Mouse (Mus musculus) erythroid progenitor cell, adult 5-6 weeks (primary cell): ENCODE measurements around the gene Pcbp3. TPM values are rescaled to one million over a fixed set of nuclear protein-coding genes. Genes with fewer than 3 reads are reported as not detected.

Experiments
- ATAC-seq: replicated peaks from 2 replicates; pipeline ENCODE4 v1.8.0; 2016; ENCODE audit warnings: moderate number of reproducible peaks, mild to moderate bottlenecking, moderate TSS enrichment, inconsistent platforms; ENCODE audit not compliant: poor library complexity, low FRiP score, severe bottlenecking
- total RNA-seq, 2 experiments: library from RNA; stranded (forward) in 1 of 2; stranded (reverse) in 1 of 2; fragments of 150-400 nt in 1 of 2; fragments of 186-747, 209-891 nt in 1 of 2; gene quantifications; 2 replicates each; pipeline versions ENCODE4 v1.2.3 to v1.2.4; 2015 to 2017; ENCODE audit warnings: low replicate concordance in 2 of 2

Gene Pcbp3
- total RNA-seq, 2 experiments from 2014 or later, result 2.9 TPM; not detected in 1

DNA sequence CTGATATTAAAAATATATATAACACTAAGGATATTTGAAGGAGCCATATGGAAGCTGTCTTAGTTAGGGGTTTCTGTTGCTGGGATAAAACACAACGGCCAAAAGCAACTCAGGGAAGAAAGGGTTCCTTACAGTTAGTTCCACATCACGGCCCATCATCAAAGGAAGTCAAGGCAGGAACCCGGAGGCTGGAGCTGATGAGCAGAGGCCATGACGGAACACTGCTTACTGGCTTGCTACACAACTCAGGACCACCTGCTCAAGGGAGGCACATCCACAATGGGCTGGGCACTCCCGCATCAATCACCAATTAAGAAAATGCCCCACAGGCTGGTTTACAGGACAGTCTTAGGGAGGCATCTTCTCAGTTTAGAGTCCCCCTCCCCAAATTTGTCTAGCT lies 26.9 kb downstream of the Pcbp3 start:
- ATAC-seq, result no peak

DNA sequence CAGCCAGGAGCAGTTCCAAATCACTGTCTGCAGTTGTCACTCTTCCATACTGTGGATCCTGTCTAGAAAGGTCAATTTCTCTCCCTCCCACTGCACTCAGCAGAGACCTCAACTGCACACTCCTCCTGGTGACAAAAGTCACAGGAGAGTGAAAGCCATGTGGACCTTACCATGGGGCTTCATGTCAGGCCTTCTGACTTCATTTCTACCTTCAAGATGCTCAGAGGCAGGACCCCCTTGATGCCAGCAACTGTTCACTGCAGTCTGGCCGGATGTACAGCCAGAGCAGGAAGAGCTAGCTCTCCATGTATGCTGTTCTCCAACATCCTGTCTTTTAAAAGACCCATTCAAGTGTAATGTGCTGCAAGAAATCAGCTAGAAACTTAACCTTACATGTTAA lies 29.9 kb downstream of the Pcbp3 start:
- no peak for ATAC-seq

DNA sequence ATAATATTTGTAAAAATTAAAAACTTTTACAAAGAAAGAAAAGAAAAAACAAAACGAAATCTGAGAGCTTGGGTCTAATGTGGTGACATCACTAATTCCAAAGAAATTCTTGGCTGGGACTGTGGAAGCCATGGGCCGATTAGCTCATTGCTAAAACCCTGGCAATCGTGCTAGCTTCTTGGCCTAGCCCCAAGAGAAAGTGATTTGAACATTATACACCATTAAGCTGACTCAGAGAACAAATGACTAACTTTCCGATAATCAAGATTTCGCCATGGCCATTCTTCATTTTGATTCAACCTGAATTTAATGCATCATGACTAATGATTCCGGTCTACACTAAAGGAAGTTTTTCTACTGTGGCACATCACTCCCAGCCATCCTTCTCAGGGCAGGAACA lies 30.6 kb downstream of the Pcbp3 start:
- no peak for ATAC-seq

DNA sequence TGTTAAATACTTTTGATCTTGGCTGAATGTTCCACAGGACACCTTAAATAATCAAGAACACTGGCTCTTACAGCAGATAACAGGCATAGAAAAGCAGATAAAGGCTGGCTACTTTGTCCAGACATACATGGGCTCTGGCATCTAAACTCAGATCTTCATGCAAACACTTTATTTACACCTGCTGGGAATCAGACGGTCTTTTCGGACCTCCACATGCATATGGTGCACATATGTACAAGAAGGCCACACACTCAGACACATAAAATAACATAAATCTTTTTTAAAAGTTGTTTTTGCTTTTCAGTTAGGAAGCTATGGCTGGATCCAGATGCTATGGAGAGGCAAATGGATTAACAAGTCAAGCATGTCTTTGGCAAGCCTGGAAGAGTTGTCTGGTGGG lies 37.2 kb downstream of the Pcbp3 start:
- ATAC-seq, result no peak

DNA sequence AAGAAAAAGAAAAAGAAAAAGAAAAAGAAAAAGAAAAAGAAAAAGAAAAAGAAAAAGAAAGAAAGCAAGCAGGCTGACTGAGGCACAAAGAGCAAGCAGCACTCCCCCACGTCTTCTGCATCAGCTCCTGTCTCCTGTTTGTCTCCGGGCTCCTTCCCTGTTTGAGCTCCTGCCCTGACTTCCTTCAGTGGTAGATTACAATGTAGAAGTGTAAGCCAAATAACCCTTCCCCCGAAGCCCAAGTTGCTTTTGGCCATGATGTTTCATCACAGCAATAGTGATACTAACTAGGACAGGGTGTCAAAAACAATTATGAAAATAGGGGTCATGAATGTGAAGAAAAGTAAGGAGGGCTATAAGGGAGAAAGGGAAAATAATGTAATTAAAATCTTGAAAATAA lies 43.6 kb downstream of the Pcbp3 start:
- ATAC-seq, result no peak

DNA sequence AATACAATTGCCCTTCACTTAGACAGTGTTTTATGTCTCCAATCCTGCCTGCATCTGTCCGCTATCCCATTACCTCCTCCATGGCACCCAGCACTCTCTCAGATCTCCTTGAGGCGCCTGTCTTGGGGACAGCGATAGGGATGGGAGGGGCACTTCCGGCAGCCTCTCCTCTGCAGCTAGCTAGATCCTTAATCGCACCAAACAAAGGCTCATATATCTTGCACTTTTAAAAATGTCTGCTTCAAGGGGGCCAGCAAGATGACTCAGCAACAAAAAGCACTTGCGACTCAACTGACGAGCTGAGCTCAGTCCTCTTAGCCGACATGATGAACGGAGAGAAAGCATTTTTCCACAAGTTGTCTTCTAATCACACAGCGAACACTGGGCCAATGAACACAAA lies 55.3 kb downstream of the Pcbp3 start:
- 0 out of 2 replicates have a peak, but pooled peaks have one; percentile 41 for ATAC-seq

DNA sequence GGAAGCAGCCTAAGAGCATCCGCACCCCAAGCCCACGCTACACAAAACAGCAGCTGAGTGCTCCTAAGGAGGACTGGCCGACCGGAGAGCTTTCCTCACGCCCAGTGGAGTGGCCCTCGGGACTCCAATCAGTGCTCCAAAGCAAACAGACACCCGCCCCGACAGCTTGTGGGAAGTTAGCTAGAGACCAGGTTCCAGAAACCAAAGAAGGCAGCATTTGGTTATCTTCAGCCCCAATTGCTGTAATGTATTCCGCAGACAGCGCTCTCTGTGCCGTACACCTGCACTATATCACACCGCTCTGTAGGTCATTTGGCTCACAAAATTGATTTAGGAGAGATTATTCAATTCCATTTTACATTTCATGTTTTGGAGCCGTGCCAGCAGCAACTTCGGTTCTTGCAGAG lies 55.7 kb downstream of the Pcbp3 start:
- ATAC-seq, result no peak

DNA sequence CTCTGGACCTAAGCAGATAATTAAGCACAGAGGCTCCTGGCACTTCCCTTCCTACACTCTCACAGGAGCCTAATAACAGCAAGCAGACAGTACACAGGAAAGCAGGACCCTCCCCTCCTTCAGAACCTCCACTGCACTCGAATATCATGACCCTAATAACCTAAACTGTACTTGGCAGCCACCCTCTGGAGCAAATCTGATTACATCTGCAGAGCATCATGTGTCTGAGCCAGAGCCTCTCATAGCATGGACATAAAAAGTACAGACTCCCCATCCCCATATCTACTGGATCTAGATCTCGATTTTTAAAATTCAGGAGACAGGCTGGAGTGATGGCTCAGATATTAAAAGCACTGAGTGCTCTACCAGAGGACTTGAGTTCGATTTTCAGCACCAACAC lies 58.0 kb downstream of the Pcbp3 start:
- no peak for ATAC-seq

DNA sequence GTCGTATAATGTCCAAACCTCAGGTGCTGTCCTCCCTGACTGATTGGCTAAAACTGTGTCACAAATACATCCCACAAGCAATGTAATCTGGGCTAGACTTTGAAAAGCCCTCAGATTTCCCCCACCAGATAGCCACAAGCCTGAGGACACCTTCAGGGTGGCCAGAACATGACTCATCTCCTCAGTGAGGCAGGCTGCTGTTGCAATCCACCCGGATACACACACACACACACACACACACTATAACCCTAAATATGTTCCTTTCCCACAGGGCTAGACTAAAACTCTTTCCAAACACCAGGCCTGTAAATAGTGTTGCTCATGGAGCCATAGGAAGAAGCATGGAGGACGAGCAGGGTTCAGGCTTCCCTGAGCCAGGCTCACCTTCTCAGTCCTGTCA lies 58.6 kb downstream of the Pcbp3 start:
- no peak for ATAC-seq

DNA sequence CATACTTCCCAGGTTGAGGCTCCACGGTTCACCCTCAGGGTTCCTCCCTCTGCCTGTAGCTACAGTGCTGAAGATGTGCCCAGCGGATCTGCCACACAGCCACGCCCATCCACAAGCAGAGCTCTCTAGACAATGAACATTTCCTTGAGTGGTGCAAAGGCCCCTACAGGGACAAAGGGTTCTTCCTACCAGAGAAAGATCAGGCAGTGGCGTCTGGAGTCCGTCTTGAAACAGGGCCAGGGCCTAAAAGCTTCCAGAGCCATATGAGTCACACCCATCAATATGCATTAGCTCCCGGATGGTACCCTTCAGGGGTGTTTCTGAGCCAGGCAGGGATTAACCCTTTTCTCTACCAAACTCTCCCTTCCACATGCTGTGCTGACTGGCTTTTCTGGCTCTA lies 59.1 kb downstream of the Pcbp3 start:
- ATAC-seq, result no peak

DNA sequence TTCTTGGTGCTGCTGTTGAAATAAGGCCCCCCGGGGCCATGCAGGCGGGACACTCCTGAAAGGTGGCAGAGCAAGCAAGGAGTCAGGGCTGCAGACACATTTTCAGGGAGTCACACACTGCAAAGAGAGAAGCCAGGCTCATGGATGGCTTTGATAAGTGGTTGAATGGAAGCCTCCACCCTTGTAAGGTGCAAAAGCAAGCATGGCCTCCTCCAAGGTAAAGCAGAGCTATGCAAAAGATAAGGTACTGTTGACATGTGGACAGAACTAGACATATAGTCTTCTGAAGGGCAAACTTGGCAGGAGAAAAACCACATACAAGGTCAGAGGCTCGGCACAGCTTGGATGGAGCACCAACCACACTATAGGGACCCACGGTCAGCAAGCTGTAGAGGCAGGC lies 63.3 kb downstream of the Pcbp3 start:
- ATAC-seq, result no peak

DNA sequence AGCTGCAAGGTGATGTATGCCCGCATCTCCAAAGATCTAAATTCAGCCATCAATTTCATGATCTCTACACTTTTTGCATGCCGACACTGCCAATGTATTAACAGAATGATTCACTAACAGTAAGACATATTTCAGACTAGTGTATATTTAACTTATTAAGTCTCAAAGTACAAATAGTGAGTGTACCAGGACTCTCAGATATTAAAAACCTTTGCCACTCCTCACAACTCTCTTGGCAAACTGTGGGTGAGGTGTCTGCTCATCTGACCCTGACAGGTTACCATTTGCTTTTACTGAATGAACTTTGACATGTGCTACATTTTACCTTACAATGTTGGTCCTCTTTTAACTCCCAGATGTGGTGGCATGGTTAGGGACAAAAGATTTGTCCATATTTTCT lies 70.2 kb downstream of the Pcbp3 start:
- no peak for ATAC-seq

DNA sequence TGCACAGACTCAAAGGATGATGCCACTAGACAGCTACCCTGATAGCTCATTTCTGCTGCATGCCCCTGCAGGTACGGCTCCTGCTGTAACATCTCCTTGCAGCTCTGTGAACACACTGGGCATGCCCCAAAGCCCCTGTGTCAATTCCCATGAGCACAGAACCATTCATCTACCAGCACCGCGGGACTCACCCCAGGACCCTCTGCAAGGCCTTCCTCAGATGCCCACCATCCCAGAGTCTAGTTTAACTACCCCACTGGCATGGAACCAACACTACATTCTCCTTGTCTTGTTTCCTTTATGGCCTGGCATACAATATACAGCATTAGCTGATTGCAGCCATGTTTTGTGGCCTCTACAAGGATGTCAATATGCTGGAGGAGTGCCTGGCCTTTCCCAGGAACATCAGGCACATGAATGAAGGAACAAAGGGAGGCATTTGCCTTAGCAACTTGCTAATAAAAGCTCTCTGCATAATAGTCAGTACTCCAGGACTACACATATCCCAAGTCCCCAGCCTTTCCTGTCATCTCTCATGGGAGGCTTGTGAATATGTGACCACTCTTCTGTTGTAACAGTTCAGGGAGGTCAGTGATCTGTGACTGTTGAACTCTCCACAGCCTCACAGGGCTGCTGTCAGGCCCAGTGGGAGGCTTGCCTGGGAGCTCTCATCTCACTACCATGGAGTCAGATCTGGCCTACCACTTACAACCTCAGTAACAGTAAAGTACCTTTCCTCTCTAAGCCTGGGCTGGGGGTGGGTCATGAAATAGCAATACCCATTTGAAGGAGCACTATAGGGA lies 78.0 kb downstream of the Pcbp3 start:
- ATAC-seq, result no peak

DNA sequence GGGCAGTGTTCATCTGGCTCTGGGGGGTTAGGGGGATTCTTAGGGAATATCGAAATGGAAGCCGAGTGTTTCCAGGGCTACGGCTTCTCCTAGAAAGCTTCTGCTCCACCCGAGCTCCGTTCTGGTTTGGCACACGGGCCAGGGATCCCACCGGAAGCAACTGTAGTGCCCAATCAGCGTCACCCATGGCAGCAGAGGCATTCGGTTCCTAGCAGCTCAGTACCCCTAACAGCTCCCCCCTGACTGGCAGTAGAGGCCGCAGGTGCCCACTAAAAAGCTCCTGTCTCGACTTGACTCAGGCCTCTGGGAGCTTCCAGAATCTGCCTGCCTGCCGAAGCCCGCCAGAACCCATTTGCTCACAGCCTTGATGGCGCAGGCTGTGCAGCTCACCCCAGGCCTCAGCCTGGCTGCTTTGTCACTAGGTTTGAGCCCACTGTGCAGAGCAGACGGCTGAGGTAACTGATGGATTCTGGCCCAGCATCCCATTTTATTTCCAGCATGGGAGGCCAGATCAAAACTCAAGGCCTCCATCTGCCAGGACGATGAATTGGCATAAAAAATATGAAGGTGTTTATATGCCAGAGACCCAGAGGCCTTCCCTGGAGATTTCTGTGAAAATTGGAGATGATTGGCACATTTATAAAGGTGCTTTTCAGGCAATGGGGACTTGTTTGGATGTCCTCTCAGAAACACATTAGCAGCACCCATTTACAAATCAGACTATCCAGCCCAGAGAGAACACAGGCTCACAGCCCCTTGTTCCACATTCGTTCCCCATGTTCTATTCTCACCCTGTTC lies 78.8 kb downstream of the Pcbp3 start:
- no peak for ATAC-seq

DNA sequence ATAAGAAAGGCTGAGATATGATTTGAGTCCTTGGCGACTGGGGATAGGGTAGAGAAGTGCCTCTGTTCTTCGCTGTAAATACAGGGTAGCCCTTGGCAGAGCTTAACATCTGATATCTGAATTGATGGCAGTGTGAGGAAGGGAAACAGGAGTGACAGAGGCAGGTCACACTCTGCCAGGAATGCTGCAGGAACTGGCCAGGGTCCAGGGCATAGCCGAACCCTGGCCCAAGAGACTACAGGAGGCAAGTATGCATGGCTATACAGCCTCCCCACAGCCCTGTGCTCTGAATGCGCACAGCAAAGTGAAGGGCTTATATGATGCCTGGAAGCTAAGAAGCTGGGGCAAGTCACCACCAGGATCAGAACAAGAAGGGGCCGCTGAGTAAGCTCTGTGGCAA lies 79.8 kb downstream of the Pcbp3 start:
- ATAC-seq, result no peak

DNA sequence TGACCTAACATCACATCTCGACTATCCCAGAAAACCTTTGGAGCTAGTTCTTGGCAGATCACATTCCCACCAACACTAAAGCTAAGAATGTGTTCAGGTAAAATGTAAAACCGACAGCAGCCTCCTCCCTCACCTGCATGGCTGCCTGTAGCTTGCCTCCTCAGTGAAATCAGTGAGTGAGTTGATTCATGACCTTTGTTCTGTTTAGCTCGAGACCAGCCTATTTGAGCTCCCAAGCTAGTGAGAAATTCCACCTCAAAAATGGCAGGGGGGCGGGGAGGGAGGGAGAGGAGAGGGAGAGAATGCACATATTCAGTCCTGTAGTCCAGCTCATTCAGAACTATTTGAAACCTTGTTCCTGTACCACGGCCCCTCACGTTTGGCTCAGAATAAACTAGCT lies 86.4 kb downstream of the Pcbp3 start:
- ATAC-seq, result no peak

DNA sequence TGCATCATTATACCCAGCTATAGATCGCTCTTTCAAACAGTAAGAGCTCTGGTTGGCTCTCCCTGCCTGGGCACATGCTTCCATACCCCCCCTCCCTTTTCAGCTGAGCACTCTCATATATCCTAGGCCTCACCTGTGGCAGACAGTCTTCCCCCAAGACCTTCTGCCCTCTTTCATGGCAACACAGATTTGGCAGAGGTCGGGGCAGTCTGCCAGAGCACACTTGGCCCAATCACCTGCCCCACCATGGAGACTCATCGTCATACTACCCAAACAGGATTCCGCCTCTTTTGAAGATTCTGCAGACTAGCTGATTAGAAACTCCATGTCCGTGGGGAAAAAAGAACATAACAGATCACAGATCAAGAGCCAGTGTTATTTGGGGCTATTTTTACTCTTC lies 86.8 kb downstream of the Pcbp3 start:
- no peak for ATAC-seq

DNA sequence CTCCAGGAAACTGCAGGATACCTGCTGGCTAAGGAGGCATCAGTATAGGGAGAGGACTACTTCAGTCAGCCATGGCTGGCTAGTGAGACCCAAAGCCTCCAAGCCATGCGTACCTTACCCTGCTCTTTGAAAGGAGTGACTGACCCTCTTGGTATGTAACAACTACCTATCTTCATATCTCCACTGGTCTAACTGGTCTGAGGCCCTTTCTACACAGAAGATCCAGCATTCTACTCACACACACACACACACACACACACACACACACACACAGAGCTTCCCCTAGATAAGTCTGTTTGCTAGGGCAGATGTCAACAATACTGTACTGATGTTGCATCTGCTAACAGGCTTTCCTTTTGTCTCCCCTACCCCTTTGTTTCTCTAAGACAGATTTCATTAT lies 87.3 kb downstream of the Pcbp3 start:
- ATAC-seq, result no peak

DNA sequence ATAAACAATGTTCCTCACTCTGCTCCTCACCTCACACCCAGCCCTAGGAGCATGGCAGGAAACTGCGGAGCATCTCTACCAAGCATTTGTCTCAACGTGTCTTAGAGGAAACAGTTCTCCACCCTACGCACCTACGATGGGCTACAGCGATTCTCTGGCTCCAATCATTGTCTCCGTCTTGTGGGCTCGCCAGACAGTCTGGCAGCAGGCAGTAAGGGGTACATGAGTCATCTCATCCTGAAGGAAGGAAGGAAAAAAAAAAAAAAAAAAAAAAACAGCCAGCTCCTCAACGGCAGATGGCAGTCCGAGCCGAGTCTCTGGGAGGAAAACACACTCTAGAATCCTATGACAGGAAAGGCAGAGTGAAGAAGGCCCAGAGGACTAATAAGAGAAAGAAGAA lies 87.7 kb downstream of the Pcbp3 start:
- ATAC-seq, result no peak

DNA sequence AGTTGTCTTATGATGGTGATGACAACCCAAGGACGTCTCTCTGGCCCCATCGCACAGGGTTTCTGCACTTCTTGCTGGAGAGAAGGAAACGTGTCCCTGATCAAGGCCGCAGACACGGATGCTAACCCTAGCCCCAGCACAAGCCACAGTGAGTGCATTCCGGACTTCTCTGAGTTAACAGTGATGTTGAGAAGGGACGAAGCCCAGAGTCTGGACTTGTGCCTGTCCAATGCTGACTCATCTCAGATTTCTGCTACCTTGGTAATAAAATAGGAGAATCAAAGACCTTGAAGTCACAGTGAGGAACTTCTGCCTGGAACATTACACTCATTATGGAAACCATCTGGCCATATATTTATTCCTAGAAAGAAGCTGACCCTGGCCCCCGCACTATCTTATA lies 89.0 kb downstream of the Pcbp3 start:
- no peak for ATAC-seq

DNA sequence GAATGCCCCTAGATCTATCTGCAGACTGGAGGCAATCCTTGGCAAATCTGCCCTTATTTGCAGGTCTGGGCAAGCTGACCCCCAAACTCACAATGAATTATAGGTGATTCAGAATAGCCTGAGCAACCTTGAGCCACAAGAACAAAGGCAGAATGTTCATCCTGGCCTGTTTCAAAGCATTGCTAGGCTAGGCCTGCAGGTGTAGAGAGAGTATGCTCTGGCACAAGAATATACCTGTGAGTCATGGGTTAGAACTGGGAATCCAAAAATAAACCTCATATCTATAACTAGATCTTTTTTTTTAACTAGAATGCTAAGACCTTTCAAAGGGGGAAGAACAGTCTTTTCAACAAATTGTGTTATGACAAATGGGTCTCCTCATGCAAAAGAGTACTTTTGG lies 95.8 kb downstream of the Pcbp3 start:
- ATAC-seq, result no peak
